Mouse (Mus musculus) liver, postnatal 0 days (tissue): ENCODE results near the gene Tcl1b5. TPM values are rescaled to one million over a fixed set of nuclear protein-coding genes. Genes with fewer than 3 reads are reported as not detected.
A peak's percentile ranks its signal among the peaks of the same experiment; 100 is the strongest.
"Not testable (repeated sequence)": the region's sequence is repeated elsewhere in the genome, so short reads cannot be mapped to it uniquely, and the experiment has no call there.

ENCODE experiments used
- ATAC-seq: fragments of 200-750 bp; cut with Nextera tagmentation; 2 replicates; pipeline ENCODE4 v1.8.0; 2017; ENCODE audit warnings: mild to moderate bottlenecking, moderate library complexity
- DNase-seq: peaks from one replicate; pipeline ENCODE4 v3.0.0-alpha.2; 2016
- H3K27ac ChIP-seq: fragments of 300-500 bp; sonication (generic); 2 replicates; pipeline ENCODE4 v1.5.1; 2014; ENCODE audit warnings: antibody characterized with exemption, moderate library complexity, mild to moderate bottlenecking, low read depth
- H3K27me3 ChIP-seq: fragments of 300-500 bp; sonication (generic); 2 replicates; pipeline ENCODE4 v1.6.1; 2014; ENCODE audit warnings: low read length, control low read depth, mixed read lengths; ENCODE audit not compliant: insufficient read depth
- H3K36me3 ChIP-seq: fragments of 300-500 bp; sonication (generic); replicated peaks from 2 replicates; pipeline ENCODE4 v1.6.1; 2014; ENCODE audit warnings: mild to moderate bottlenecking, control low read depth, low read length, moderate library complexity, mixed read lengths; ENCODE audit not compliant: insufficient read depth
- H3K4me1 ChIP-seq: fragments of 300-500 bp; sonication (generic); 2 replicates; pipeline ENCODE4 v1.6.1; 2014; ENCODE audit warnings: antibody characterized with exemption, mild to moderate bottlenecking, control low read depth; ENCODE audit not compliant: insufficient read depth
- H3K4me2 ChIP-seq: fragments of 300-500 bp; sonication (generic); 2 replicates; pipeline ENCODE4 v1.6.1; 2014; ENCODE audit warnings: low read depth, mild to moderate bottlenecking, low read length, moderate library complexity, mixed read lengths
- H3K4me3 ChIP-seq: fragments of 300-500 bp; sonication (generic); 2 replicates; pipeline ENCODE4 v1.5.1; 2014; ENCODE audit warnings: low read depth, low read length
- H3K9ac ChIP-seq: fragments of 300-500 bp; sonication (generic); replicated peaks from 2 replicates; pipeline ENCODE4 v1.6.1; 2014; ENCODE audit warnings: mild to moderate bottlenecking, moderate library complexity
- H3K9me3 ChIP-seq: fragments of 300-500 bp; sonication (generic); 2 replicates; pipeline ENCODE4 v1.6.1; 2016; ENCODE audit warnings: mild to moderate bottlenecking, control low read depth, low read length, mixed read lengths
- CTCF ChIP-seq: sonication (generic); IDR thresholded peaks from 2 replicates; pipeline ENCODE4 v1.5.1; 2016; ENCODE audit warnings: antibody characterized with exemption, low read depth
- EP300 ChIP-seq: IDR thresholded peaks from 2 replicates; pipeline ENCODE4 v1.6.1; 2016; ENCODE audit warnings: antibody characterized with exemption, low read depth, mild to moderate bottlenecking
- WGBS: fragments of 180-500 bp; shearing (Covaris S2); extraction: QIAGEN DNeasy Blood & Tissue Kit; methylation state at CpG from one replicate; pipeline ENCODE4 v1.1.7; 2014; ENCODE audit not compliant: insufficient replicate concordance; 5-methylcytosine and 5-hydroxymethylcytosine counted together
- polyA plus RNA-seq: library from polyadenylated mRNA; unstranded; fragments of >200 nt; fragmentation: Nextera tagmentation; extraction: Ambion mirVana; gene quantifications from 2 replicates; pipeline ENCODE4 v1.2.1, GENCODE M21; 2015

Tcl1b5 gene
- polyA plus RNA-seq, 1 experiment from 2014 or later = not detected

- no peak overlapping the region for H3K4me3 ChIP-seq
- H3K27me3 ChIP-seq = no peaks in the 10 kb centered on the region
- ATAC-seq (no peak), DNase-seq (no peak)
- H3K4me2 ChIP-seq = no peak overlapping the region
- WGBS = 83% methylated on average over 3 of the region's 3 CpGs
- no peaks in the 10 kb centered on the region for H3K4me1 ChIP-seq
- H3K9ac ChIP-seq = no peak overlapping the region
- no peak overlapping the region for H3K27ac ChIP-seq
- H3K36me3 ChIP-seq = no peaks in the 10 kb centered on the region
- H3K9me3 ChIP-seq = no peaks in the 10 kb centered on the region
- TF ChIP-seq CTCF (no peak), EP300 (no peak)
These were observed 33.0 kb upstream of the Tcl1b5 start for GRCm38 (mm10) chr12:105143096-105143495.

DNA sequence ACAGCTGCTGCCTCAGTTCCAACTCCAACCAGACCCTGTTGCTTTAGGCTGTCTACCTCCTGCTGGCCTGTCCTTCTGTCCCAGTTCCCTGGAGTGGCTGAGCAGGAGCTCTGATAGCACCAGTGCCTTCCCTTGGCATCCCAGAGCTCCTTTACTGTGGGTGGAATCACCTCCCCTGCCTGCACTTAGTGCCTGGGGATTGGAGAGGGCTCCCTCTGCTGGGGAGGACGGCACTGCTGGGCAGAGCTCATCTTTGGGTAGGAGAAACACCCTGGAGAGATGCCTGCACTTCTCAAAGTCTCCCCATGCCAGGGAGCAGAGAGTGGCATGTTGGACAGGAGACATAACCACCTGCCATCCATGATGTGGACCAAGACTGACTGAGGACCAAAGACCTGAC lies 31.2 kb upstream of the Tcl1b5 start:
- 0 out of 2 replicates have a peak, but pooled peaks have one; percentile 4 for TF ChIP-seq CTCF
- not testable (repeated sequence) for H3K9me3 ChIP-seq, DNase-seq, ATAC-seq, H3K27me3 ChIP-seq, H3K9ac ChIP-seq, H3K36me3 ChIP-seq, H3K4me2 ChIP-seq, H3K27ac ChIP-seq, H3K4me3 ChIP-seq, H3K4me1 ChIP-seq
- 0% methylated on average over 1 of the region's 1 CpGs for WGBS

GRCm38 (mm10) chr12:105145714-105146113 lies 30.4 kb upstream of the Tcl1b5 start, which contains the start of gene Tcl1b2:
Tcl1b2 (plus strand) TSS chr12:105146014.
- no peaks in the 10 kb centered on the region for H3K27me3 ChIP-seq
- H3K36me3 ChIP-seq = no peaks in the 10 kb centered on the region
- H3K4me1 ChIP-seq = no peaks in the 10 kb centered on the region
- H3K9ac ChIP-seq = no peak within 1 kb of the TSS
- no peak within 1 kb of the TSS for H3K4me2 ChIP-seq
- DNase-seq (no peak), ATAC-seq (no peak)
- TF ChIP-seq EP300 = no peak
- TF ChIP-seq CTCF = no peak
- H3K4me3 ChIP-seq = no peak within 1 kb of the TSS
- no peaks in the 10 kb centered on the region for H3K9me3 ChIP-seq
- H3K27ac ChIP-seq = no peak within 1 kb of the TSS
- 43% methylated on average over 3 of the region's 3 CpGs for WGBS

- not testable (repeated sequence) for H3K4me1 ChIP-seq, DNase-seq, H3K27ac ChIP-seq, H3K36me3 ChIP-seq, H3K4me3 ChIP-seq, H3K27me3 ChIP-seq, H3K4me2 ChIP-seq, ATAC-seq, H3K9me3 ChIP-seq, H3K9ac ChIP-seq
- WGBS = 65% methylated on average over 4 of the region's 4 CpGs
These were observed 20.9 kb upstream of the Tcl1b5 start for GRCm38 (mm10) chr12:105155286-105155685.

DNA sequence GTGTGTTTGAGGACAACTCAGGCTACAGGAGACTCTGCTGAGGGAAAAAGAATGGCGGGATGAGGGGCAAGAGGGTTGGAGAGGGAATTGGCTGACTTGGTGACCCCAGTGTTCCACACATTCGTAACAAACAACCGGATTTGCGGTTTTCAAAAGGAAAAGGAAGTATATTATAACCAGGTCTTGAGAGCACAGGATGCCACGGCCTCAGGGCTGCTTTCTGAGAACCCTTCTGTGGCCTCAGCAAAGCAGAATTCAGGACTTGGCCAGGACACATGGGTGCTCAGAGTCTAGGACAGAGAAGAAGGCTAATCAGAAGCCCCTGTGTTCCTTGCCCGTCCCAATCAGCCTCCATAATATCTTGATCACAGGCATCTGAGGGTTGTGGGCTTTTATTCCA lies 17.3 kb upstream of the Tcl1b5 start:
- H3K4me1 ChIP-seq = no peaks in the 10 kb centered on the region
- no peaks in the 10 kb centered on the region for H3K27me3 ChIP-seq
- no peaks in the 10 kb centered on the region for H3K9me3 ChIP-seq
- no peak overlapping the region for H3K9ac ChIP-seq
- no peak overlapping the region for H3K4me3 ChIP-seq
- DNase-seq (no peak), ATAC-seq (no peak)
- 38% methylated on average over 6 of the region's 6 CpGs for WGBS
- H3K27ac ChIP-seq = no peak overlapping the region
- H3K36me3 ChIP-seq = no peaks in the 10 kb centered on the region
- TF ChIP-seq EP300 = no peak
- TF ChIP-seq CTCF = no peak
- H3K4me2 ChIP-seq = no peak overlapping the region

DNA sequence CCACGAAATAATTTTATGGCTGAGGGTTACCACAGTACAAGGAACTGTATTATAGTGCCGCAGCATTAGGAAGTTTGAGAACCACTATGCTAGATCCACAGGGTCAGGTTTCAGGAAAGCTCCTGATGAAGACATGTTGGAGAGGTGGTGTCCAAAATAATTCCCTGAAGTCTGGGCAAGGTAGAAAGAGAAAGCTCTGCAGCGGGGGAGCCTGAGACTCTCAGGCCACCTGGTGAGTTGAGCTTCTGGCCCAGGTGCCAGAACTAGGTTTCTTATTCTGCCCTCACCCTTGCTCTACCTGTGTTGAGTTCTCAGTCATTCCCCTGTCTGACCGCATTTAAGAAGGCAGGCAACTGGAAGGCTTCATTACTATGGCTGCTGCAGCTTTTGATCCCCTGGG lies 16.8 kb upstream of the Tcl1b5 start, which contains the start of gene Tcl1b1:
Gene Tcl1b1, plus strand, starts transcription at position 301 of the 400 bp plus-strand sequence.
- no peaks in the 10 kb centered on the region for H3K36me3 ChIP-seq
- no peak within 1 kb of the TSS for H3K4me3 ChIP-seq
- no peak within 1 kb of the TSS for H3K27ac ChIP-seq
- TF ChIP-seq EP300 (no peak), CTCF (no peak)
- no peaks in the 10 kb centered on the region for H3K27me3 ChIP-seq
- H3K4me2 ChIP-seq = no peak within 1 kb of the TSS
- no peak for ATAC-seq
- no peak for DNase-seq
- H3K9me3 ChIP-seq = no peaks in the 10 kb centered on the region
- H3K4me1 ChIP-seq = no peaks in the 10 kb centered on the region
- no peak within 1 kb of the TSS for H3K9ac ChIP-seq
- 64% methylated on average over 4 of the region's 4 CpGs for WGBS

- no peak overlapping the region for H3K4me2 ChIP-seq
- H3K27ac ChIP-seq = no peak overlapping the region
- H3K36me3 ChIP-seq = no peaks in the 10 kb centered on the region
- WGBS = 36% methylated on average over 3 of the region's 3 CpGs
- no peak for TF ChIP-seq EP300
- no peak for TF ChIP-seq CTCF
- ATAC-seq (no peak), DNase-seq (no peak)
- H3K4me1 ChIP-seq = no peaks in the 10 kb centered on the region
- H3K4me3 ChIP-seq = no peak overlapping the region
- no peaks in the 10 kb centered on the region for H3K27me3 ChIP-seq
- H3K9ac ChIP-seq = no peak overlapping the region
- H3K9me3 ChIP-seq = no peaks in the 10 kb centered on the region
These were observed 9.4 kb upstream of the Tcl1b5 start for GRCm38 (mm10) chr12:105166734-105167133.
